Mouse (Mus musculus): ENCODE data around the gene March4. TPM values are rescaled to one million over a fixed set of nuclear protein-coding genes. Genes with fewer than 3 reads are reported as not detected.
A peak's percentile ranks its signal among the peaks of the same experiment; 100 is the strongest.

Gene March4
- polyA plus RNA-seq, 1 experiment from 2014 or later, result 9.4 TPM

GRCm38 (mm10) chr1:72400616-72401015, 136.1 kb downstream of the March4 start:
- peak overlapping the region; percentile 1; the same call in 1 of the 2 replicates for H3K27ac ChIP-seq (ENCODE audit: low read depth, low read length)
- H3K4me2 ChIP-seq (ENCODE audit: low read length), result no peak overlapping the region
- no peaks in the 10 kb centered on the region for H3K9me3 ChIP-seq (ENCODE audit: control insufficient read depth, low read length)
- H3K9ac ChIP-seq (ENCODE audit: low read depth, low read length), result no peak overlapping the region
- no peaks in the 10 kb centered on the region for H3K4me1 ChIP-seq (ENCODE audit: control insufficient read depth, insufficient read depth, low read depth, low read length)
- ATAC-seq, result peak; percentile 62
- WGBS, result 77% methylated on average over 9 of the region's 9 CpGs
- H3K36me3 ChIP-seq (ENCODE audit: control insufficient read depth, insufficient read depth, low read length), result no peaks in the 10 kb centered on the region
- H3K4me3 ChIP-seq (ENCODE audit: low read length), result no peak overlapping the region
- no peaks in the 10 kb centered on the region for H3K27me3 ChIP-seq (replicated peaks; ENCODE audit: control insufficient read depth, insufficient read depth, low read length)

- no peak overlapping the region for H3K4me2 ChIP-seq (ENCODE audit: low read length)
- H3K9ac ChIP-seq (ENCODE audit: low read depth, low read length), result no peak overlapping the region
- no peaks in the 10 kb centered on the region for H3K9me3 ChIP-seq (ENCODE audit: control insufficient read depth, low read length)
- H3K4me1 ChIP-seq (ENCODE audit: control insufficient read depth, insufficient read depth, low read depth, low read length), result no peaks in the 10 kb centered on the region
- peak overlapping the region; percentile 1; the same call in 1 of the 2 replicates for H3K27ac ChIP-seq (ENCODE audit: low read depth, low read length)
- H3K36me3 ChIP-seq (ENCODE audit: control insufficient read depth, insufficient read depth, low read length), result no peaks in the 10 kb centered on the region
- ATAC-seq, result no peak
- H3K27me3 ChIP-seq (replicated peaks; ENCODE audit: control insufficient read depth, insufficient read depth, low read length), result no peaks in the 10 kb centered on the region
- H3K4me3 ChIP-seq (ENCODE audit: low read length), result no peak overlapping the region
- 85% methylated on average over 8 of the region's 8 CpGs for WGBS
These were observed 136.9 kb downstream of the March4 start for GRCm38 (mm10) chr1:72399720-72400401.

GRCm38 (mm10) chr1:72390420-72390819, 146.3 kb downstream of the March4 start:
- WGBS, result 62% methylated on average over 4 of the region's 4 CpGs

GRCm38 (mm10) chr1:72383651-72384050, 153.1 kb downstream of the March4 start:
- no peak overlapping the region for H3K27ac ChIP-seq (ENCODE audit: low read depth, low read length)
- 0 out of 2 replicates have a peak, but pooled peaks have one; percentile 51 for ATAC-seq
- no peak overlapping the region for H3K4me2 ChIP-seq (ENCODE audit: low read length)
- no peaks in the 10 kb centered on the region for H3K9me3 ChIP-seq (ENCODE audit: control insufficient read depth, low read length)
- H3K4me3 ChIP-seq (ENCODE audit: low read length), result no peak overlapping the region
- 80% methylated on average over 5 of the region's 5 CpGs for WGBS
- no peaks in the 10 kb centered on the region for H3K36me3 ChIP-seq (ENCODE audit: control insufficient read depth, insufficient read depth, low read length)
- no peak overlapping the region for H3K9ac ChIP-seq (ENCODE audit: low read depth, low read length)
- H3K4me1 ChIP-seq (ENCODE audit: control insufficient read depth, insufficient read depth, low read depth, low read length), result no peaks in the 10 kb centered on the region; the same call in 1 of the 2 replicates
- H3K27me3 ChIP-seq (replicated peaks; ENCODE audit: control insufficient read depth, insufficient read depth, low read length), result no peaks in the 10 kb centered on the region

More at GRCm38 (mm10) chr1:72390420-72390819, 146.3 kb downstream of the March4 start:
- no peak overlapping the region for H3K4me2 ChIP-seq (ENCODE audit: low read length)
- H3K4me3 ChIP-seq (ENCODE audit: low read length), result no peak overlapping the region
- ATAC-seq, result no peak
- no peak overlapping the region for H3K9ac ChIP-seq (ENCODE audit: low read depth, low read length)
- no peak overlapping the region for H3K27ac ChIP-seq (ENCODE audit: low read depth, low read length)
- H3K27me3 ChIP-seq (replicated peaks; ENCODE audit: control insufficient read depth, insufficient read depth, low read length), result no peaks in the 10 kb centered on the region
- no peaks in the 10 kb centered on the region for H3K9me3 ChIP-seq (ENCODE audit: control insufficient read depth, low read length)
- no peaks in the 10 kb centered on the region for H3K4me1 ChIP-seq (ENCODE audit: control insufficient read depth, insufficient read depth, low read depth, low read length)
- H3K36me3 ChIP-seq (ENCODE audit: control insufficient read depth, insufficient read depth, low read length), result no peaks in the 10 kb centered on the region

GRCm38 (mm10) chr1:72383056-72383455, 153.7 kb downstream of the March4 start:
- Histone ChIP-seq H3K9me3 (ENCODE audit: control insufficient read depth, low read length) (no peaks in the 10 kb centered on the region), H3K9ac (ENCODE audit: low read depth, low read length) (no peak overlapping the region), H3K36me3 (ENCODE audit: control insufficient read depth, insufficient read depth, low read length) (no peaks in the 10 kb centered on the region), H3K4me2 (ENCODE audit: low read length) (no peak overlapping the region), H3K4me1 (ENCODE audit: control insufficient read depth, insufficient read depth, low read depth, low read length) (no peaks in the 10 kb centered on the region; the same call in 1 of the 2 replicates), H3K4me3 (ENCODE audit: low read length) (no peak overlapping the region), H3K27me3 (replicated peaks; ENCODE audit: control insufficient read depth, insufficient read depth, low read length) (no peaks in the 10 kb centered on the region), H3K27ac (ENCODE audit: low read depth, low read length) (no peak overlapping the region)
- ATAC-seq, result no peak
- 81% methylated on average over 7 of the region's 7 CpGs for WGBS

GRCm38 (mm10) chr1:72380544-72380943, 156.2 kb downstream of the March4 start:
- Histone ChIP-seq H3K4me2 (ENCODE audit: low read length) (no peak overlapping the region), H3K27me3 (replicated peaks; ENCODE audit: control insufficient read depth, insufficient read depth, low read length) (no peaks in the 10 kb centered on the region), H3K9ac (ENCODE audit: low read depth, low read length) (no peak overlapping the region), H3K9me3 (ENCODE audit: control insufficient read depth, low read length) (no peaks in the 10 kb centered on the region), H3K36me3 (ENCODE audit: control insufficient read depth, insufficient read depth, low read length) (no peaks in the 10 kb centered on the region), H3K4me1 (ENCODE audit: control insufficient read depth, insufficient read depth, low read depth, low read length) (no peaks in the 10 kb centered on the region; the same call in 1 of the 2 replicates), H3K27ac (ENCODE audit: low read depth, low read length) (no peak overlapping the region), H3K4me3 (ENCODE audit: low read length) (no peak overlapping the region)
- WGBS, result 98% methylated on average over 3 of the region's 3 CpGs
- ATAC-seq, result no peak

GRCm38 (mm10) chr1:72379752-72380353, 156.9 kb downstream of the March4 start:
- WGBS, result 61% methylated on average over 11 of the region's 11 CpGs
- Histone ChIP-seq H3K4me2 (ENCODE audit: low read length) (no peak overlapping the region), H3K4me3 (ENCODE audit: low read length) (no peak overlapping the region), H3K9ac (ENCODE audit: low read depth, low read length) (no peak overlapping the region), H3K9me3 (ENCODE audit: control insufficient read depth, low read length) (no peaks in the 10 kb centered on the region), H3K4me1 (ENCODE audit: control insufficient read depth, insufficient read depth, low read depth, low read length) (no peaks in the 10 kb centered on the region; the same call in 1 of the 2 replicates), H3K27ac (ENCODE audit: low read depth, low read length) (peak overlapping the region; percentile 30), H3K36me3 (ENCODE audit: control insufficient read depth, insufficient read depth, low read length) (no peaks in the 10 kb centered on the region), H3K27me3 (replicated peaks; ENCODE audit: control insufficient read depth, insufficient read depth, low read length) (no peaks in the 10 kb centered on the region)
- ATAC-seq, result peak; percentile 82

- H3K27me3 ChIP-seq (replicated peaks; ENCODE audit: control insufficient read depth, insufficient read depth, low read length), result no peaks in the 10 kb centered on the region
- no peaks in the 10 kb centered on the region for H3K36me3 ChIP-seq (ENCODE audit: control insufficient read depth, insufficient read depth, low read length)
- no peaks in the 10 kb centered on the region for H3K9me3 ChIP-seq (ENCODE audit: control insufficient read depth, low read length)
- ATAC-seq, result no peak
- no peak overlapping the region for H3K4me3 ChIP-seq (ENCODE audit: low read length)
- no peak overlapping the region for H3K27ac ChIP-seq (ENCODE audit: low read depth, low read length)
- WGBS, result 83% methylated on average over 4 of the region's 4 CpGs
- H3K4me1 ChIP-seq (ENCODE audit: control insufficient read depth, insufficient read depth, low read depth, low read length), result no peaks in the 10 kb centered on the region; the same call in 1 of the 2 replicates
- H3K4me2 ChIP-seq (ENCODE audit: low read length), result no peak overlapping the region
- H3K9ac ChIP-seq (ENCODE audit: low read depth, low read length), result no peak overlapping the region
These were observed 158.6 kb downstream of the March4 start for GRCm38 (mm10) chr1:72378151-72378550.

All from hindbrain, embryonic 16.5 days (tissue).